Mouse (Mus musculus) liver, embryonic 13.5 days (tissue): ENCODE measurements around the gene Gm11627. TPM values are rescaled to one million over a fixed set of nuclear protein-coding genes. Genes with fewer than 3 reads are reported as not detected.
"Not testable (repeated sequence)": the region's sequence is repeated elsewhere in the genome, so short reads cannot be mapped to it uniquely, and the experiment has no call there.

Source experiments
- ATAC-seq: fragments of 200-750 bp; cut with Nextera tagmentation; 2 replicates; pipeline ENCODE4 v1.8.0; 2017; ENCODE audit warnings: low read depth, mild to moderate bottlenecking, moderate number of reproducible peaks, moderate library complexity
- DNase-seq: peaks from one replicate; pipeline ENCODE4 v3.0.0; 2022
- H3K27ac ChIP-seq: fragments of 300-500 bp; sonication (generic); 2 replicates; pipeline ENCODE4 v1.5.1; 2015; ENCODE audit warnings: moderate library complexity, mild to moderate bottlenecking, inconsistent platforms
- H3K27me3 ChIP-seq: fragments of 300-500 bp; sonication (generic); 2 replicates; pipeline ENCODE4 v1.6.1; 2015; ENCODE audit warnings: mild to moderate bottlenecking, inconsistent platforms
- H3K36me3 ChIP-seq: fragments of 300-500 bp; sonication (generic); 2 replicates; pipeline ENCODE4 v1.6.1; 2015; ENCODE audit warnings: mild to moderate bottlenecking, inconsistent platforms
- H3K4me1 ChIP-seq: fragments of 300-500 bp; sonication (generic); replicated peaks from 2 replicates; pipeline ENCODE4 v1.6.1; 2015; ENCODE audit warnings: inconsistent platforms
- H3K4me2 ChIP-seq: fragments of 300-500 bp; sonication (generic); 2 replicates; pipeline ENCODE4 v1.6.1; 2015; ENCODE audit warnings: inconsistent platforms, mild to moderate bottlenecking, moderate library complexity
- H3K4me3 ChIP-seq: fragments of 300-500 bp; sonication (generic); replicated peaks from 2 replicates; pipeline ENCODE4 v1.5.1; 2015; ENCODE audit warnings: mild to moderate bottlenecking, inconsistent platforms
- H3K9ac ChIP-seq: fragments of 300-500 bp; sonication (generic); 2 replicates; pipeline ENCODE4 v1.6.1; 2015; ENCODE audit warnings: mild to moderate bottlenecking, inconsistent platforms
- H3K9me3 ChIP-seq: fragments of 300-500 bp; sonication (generic); replicated peaks from 2 replicates; pipeline ENCODE4 v1.6.1; 2016; ENCODE audit warnings: inconsistent platforms
- WGBS: fragments of 180-500 bp; shearing (Covaris S2); methylation state at CpG from one replicate; pipeline ENCODE4 v1.1.7; 2015; ENCODE audit not compliant: insufficient replicate concordance; 5-methylcytosine and 5-hydroxymethylcytosine counted together
- polyA plus RNA-seq: library from polyadenylated mRNA; unstranded; fragments of >200 nt; fragmentation: Nextera tagmentation; extraction: Ambion mirVana; gene quantifications from 2 replicates; pipeline ENCODE4 v1.2.1, GENCODE M21; 2015

Gm11627 gene
- polyA plus RNA-seq, 1 experiment from 2014 or later, result 0.68 TPM

DNA sequence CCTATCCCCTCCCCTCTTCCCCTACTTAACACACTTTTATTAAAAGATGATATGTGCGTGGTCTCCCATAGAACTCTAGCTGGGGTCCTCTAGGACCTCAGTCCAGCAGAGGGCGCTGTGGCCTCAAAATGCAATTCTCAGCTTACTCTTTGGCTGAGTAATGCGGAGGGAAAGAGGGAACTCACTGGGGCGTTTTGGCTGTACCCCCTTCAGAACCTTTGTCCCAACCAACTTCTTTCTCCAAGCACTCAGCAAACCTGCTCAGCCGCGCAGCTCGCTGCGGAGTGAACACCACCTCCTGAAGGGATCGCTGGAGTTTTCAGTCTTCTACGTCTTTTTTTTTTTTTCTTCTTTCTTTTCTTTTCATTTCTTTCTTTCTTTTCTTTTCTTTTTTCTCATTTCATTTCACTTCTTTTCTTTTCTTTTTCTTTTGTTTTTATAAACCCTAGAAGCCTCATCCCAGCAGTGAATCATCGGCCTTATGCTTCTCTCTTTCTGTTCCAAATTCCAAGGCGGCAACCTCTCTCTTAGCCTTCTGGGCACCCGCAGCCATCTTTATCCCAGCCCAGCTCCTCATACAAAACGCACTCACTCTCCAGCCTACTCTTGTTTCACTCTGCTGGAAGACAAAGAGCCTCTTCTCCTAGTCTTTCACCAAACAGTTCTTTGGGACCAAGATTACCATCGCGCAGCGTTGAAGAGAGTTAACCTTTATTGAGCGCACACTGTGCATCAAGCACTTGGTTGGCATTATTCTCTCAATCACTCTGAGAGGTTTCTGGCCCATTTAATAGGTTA lies 6.2 kb downstream of the Gm11627 start:
- Histone ChIP-seq H3K36me3 (no peaks in the 10 kb centered on the region), H3K4me1 (peaks cover 3% of the 10 kb centered on the region), H3K4me3 (peak overlapping the region; percentile 57), H3K9ac (peak overlapping the region; percentile 69), H3K27ac (no peak overlapping the region), H3K27me3 (peaks cover 7% of the 10 kb centered on the region; the same call in 1 of the 2 replicates), H3K9me3 (no peaks in the 10 kb centered on the region), H3K4me2 (peak overlapping the region; percentile 74)
- ATAC-seq (peak; percentile 72), DNase-seq (peak; percentile 68)
- 16% methylated on average over 18 of the region's 18 CpGs for WGBS

DNA sequence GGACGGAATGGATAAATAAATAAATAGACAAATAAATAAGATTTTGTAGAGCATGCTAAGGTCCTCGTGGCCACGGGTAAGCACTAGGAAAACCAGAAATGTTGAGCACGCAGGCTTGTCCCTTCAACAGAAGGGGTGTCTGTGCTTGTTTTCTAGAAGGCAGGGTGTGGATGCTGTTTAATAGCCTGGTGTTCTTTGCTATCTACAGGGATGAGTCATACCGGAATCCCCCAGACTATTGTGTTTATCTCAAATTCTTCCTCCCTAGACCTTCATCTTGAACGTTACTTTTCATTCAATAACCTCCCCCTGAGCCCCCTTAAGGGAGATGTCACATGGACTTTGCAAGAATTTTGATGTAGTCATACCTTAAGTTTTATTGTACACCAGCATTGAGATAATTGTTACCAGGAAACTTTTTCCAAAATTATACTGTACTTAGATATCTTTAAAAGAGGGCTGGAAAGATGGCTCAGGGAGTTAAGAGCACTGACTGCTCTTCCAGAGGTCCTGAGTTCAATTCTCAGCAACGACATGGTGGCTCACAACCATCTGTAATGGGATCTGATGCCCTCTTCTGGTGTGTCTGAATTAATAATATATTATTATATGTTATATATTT lies 10.4 kb downstream of the Gm11627 start:
- ATAC-seq, result no peak
- Histone ChIP-seq H3K4me3 (no peak overlapping the region), H3K27ac (no peak overlapping the region), H3K4me2 (no peak overlapping the region), H3K4me1 (peaks cover 21% of the 10 kb centered on the region), H3K9me3 (no peaks in the 10 kb centered on the region), H3K36me3 (no peaks in the 10 kb centered on the region), H3K27me3 (no peaks in the 10 kb centered on the region), H3K9ac (no peak overlapping the region)
- WGBS, result 50% methylated on average over 7 of the region's 7 CpGs
- DNase-seq, result no peak

DNA sequence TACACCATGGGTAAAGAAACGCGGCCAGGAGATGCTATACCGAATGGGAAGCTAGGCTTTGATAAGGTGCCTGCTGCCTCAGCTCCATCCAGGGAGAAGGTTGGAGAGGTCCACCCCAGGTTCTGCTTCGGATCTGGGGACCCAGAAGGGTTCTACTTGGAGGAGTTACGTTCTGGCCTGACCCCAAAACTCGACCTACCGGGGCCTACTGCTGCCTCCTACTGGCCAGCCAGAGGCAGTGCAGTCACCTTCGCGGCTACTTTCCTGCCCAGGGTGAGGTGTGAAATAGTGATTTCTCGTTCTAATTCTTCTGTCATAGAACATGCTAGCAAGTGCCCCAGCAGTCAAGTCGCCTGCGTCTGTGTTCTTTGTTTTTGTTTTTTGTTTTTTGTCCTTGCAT lies 11.1 kb downstream of the Gm11627 start:
- no peak overlapping the region for H3K4me3 ChIP-seq
- no peak overlapping the region for H3K9ac ChIP-seq
- no peaks in the 10 kb centered on the region for H3K27me3 ChIP-seq
- H3K4me2 ChIP-seq, result no peak overlapping the region
- H3K27ac ChIP-seq, result no peak overlapping the region
- H3K36me3 ChIP-seq, result no peaks in the 10 kb centered on the region
- H3K4me1 ChIP-seq, result peaks cover 19% of the 10 kb centered on the region
- DNase-seq (no peak), ATAC-seq (no peak)
- WGBS, result 63% methylated on average over 12 of the region's 12 CpGs
- H3K9me3 ChIP-seq, result no peaks in the 10 kb centered on the region

DNA sequence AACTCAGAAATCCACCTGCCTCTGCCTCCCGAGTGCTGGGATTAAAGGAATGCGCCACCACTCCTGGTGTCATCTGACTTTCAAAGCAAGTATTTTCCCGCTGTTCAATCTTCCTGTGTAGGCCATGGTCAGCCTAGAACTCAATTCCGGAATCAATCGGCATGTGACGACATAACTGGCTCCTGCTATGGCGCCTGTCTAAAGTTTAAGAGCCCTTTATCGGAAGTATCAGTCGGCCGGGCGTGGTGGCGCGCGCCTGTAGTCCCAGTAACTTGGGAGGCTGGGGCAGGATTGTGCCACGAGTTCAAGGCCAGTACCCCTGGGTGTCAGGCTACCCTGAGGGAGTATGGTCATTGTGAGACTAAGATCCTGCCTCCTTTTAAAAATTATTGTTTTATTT lies 11.5 kb downstream of the Gm11627 start:
- no peaks in the 10 kb centered on the region for H3K36me3 ChIP-seq
- WGBS, result 92% methylated on average over 15 of the region's 15 CpGs
- H3K27ac ChIP-seq, result no peak overlapping the region
- peaks cover 18% of the 10 kb centered on the region for H3K4me1 ChIP-seq
- H3K4me3 ChIP-seq, result no peak overlapping the region
- no peaks in the 10 kb centered on the region for H3K27me3 ChIP-seq
- no peak overlapping the region for H3K9ac ChIP-seq
- no peak overlapping the region for H3K4me2 ChIP-seq
- DNase-seq, result no peak
- H3K9me3 ChIP-seq, result no peaks in the 10 kb centered on the region
- no peak for ATAC-seq

DNA sequence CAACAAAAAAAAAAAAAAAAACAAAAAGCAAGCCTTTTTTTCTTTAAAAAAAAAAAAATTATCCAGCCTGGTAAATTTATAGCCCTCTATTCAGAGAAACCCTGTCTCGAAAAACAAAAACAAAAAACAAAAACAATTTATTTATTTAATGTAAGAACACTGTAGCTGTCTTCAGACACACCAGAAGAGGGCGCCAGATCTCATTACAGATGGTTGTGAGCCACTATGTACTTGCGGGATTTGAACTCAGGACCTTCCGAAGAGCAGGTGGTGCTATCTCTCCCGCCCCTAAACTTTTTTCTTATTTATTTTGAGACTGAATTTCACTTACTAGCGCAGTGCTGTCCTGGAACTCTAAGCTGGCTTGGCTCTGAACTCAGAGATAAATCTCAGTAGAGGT lies 12.1 kb downstream of the Gm11627 start:
- 76% methylated on average over 6 of the region's 6 CpGs for WGBS
- H3K4me3 ChIP-seq, result no peak overlapping the region
- H3K9me3 ChIP-seq, result no peaks in the 10 kb centered on the region
- no peaks in the 10 kb centered on the region for H3K27me3 ChIP-seq
- no peak overlapping the region for H3K4me2 ChIP-seq
- H3K27ac ChIP-seq, result no peak overlapping the region
- no peaks in the 10 kb centered on the region for H3K36me3 ChIP-seq
- H3K9ac ChIP-seq, result no peak overlapping the region
- no peak for ATAC-seq
- DNase-seq, result no peak
- H3K4me1 ChIP-seq, result peaks cover 18% of the 10 kb centered on the region

DNA sequence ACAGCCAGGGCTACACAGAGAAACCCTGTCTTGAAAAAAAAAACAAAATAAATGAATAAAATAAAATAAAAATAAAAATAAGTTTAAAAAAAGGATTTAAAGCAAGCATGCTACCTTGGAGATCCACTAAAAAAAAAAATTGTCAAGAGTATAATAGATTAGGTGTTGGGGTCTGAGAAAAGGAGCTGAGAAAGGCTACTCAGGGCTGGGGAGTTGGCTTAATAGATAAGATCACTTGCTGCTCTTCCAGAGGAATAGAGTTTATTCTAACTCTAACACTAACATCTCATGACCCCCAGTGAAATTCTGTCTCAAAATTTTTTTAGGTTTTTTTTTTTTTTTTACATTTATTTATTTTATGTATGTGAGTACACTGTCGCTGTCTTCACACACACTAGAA lies 13.0 kb downstream of the Gm11627 start:
- Histone ChIP-seq H3K9ac (no peak overlapping the region), H3K27ac (peak overlapping the region; percentile 84; the same call in 1 of the 2 replicates), H3K27me3 (no peaks in the 10 kb centered on the region), H3K4me2 (no peak overlapping the region), H3K4me3 (no peak overlapping the region), H3K9me3 (no peaks in the 10 kb centered on the region), H3K36me3 (no peaks in the 10 kb centered on the region), H3K4me1 (peaks cover 18% of the 10 kb centered on the region)
- DNase-seq, result no peak
- WGBS, result 94% methylated on average over 1 of the region's 1 CpGs
- ATAC-seq, result no peak

DNA sequence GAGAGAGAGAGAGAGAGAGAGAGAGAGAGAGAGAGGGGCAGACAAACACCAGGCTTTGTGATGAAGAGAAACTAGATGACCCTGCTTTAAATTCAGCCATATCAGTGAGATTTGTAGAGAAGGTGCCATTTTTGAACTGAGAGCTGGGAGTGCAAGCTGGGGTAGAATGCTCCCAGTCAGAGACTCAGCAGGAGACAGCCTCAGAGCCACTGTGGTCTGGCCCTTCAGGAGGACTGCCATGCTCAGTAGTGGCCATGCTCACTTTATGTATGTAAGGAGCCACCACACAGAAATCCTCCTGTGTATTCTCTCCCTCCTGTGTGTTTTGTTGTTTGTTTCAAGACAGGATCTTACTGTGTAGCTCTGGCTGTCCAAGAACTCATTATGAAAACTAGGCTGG lies 13.5 kb downstream of the Gm11627 start:
- Histone ChIP-seq H3K9ac (peak overlapping the region; percentile 54), H3K27ac (peak overlapping the region; percentile 84)
- ATAC-seq, result peak; percentile 68

DNA sequence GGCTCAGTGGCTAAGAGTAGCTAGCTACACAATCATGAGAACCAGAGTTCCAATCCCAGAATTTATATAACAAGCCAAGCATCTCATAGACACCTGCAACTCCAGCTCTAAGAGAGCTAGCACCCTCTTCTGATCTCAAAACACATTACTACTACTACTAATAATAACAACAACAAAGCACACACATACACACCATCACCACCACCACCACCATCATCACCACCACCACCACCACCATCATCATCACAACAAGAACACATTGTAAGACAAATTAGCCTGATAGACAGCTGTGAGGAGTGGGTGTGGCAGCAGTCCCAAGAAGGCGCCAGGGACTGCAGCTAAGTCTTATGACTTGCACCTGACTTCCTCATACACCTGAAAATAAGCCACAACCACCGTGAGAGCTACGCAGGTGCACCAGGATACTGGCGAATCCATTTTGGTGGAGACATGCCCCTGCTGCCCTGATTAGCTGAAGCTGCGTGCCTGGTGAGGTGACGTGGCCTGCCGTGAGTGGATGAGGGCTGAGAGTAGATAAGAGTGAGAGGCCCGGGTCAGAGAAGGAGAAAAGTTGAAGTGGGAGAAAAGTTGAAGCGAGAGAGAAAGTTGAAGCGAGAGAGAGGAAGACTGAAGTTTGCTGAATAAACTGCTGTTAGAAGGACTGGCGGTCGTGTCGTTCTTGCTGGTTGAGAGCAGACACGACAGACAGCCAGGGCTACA lies 14.1 kb downstream of the Gm11627 start:
- ATAC-seq, result peak; percentile 86
- Histone ChIP-seq H3K9ac (peak overlapping the region; percentile 54), H3K4me1 (peaks cover 18% of the 10 kb centered on the region), H3K4me2 (peak overlapping the region; percentile 55), H3K4me3 (peak overlapping the region; percentile 29; the same call in 1 of the 2 replicates), H3K27ac (peak overlapping the region; percentile 84)
- H3K27me3 ChIP-seq, H3K36me3 ChIP-seq, H3K9me3 ChIP-seq: not testable (repeated sequence)
- WGBS, result 39% methylated on average over 14 of the region's 14 CpGs
- peak; percentile 38 for DNase-seq

More for the DNA sequence above, 13.5 kb downstream of the Gm11627 start:
- Histone ChIP-seq H3K4me1 (peaks cover 18% of the 10 kb centered on the region), H3K27me3 (no peaks in the 10 kb centered on the region), H3K4me3 (0 out of 2 replicates have a peak overlapping the region, but pooled peaks have one; percentile 16), H3K9me3 (no peaks in the 10 kb centered on the region), H3K4me2 (peak overlapping the region; percentile 55), H3K36me3 (no peaks in the 10 kb centered on the region)
- DNase-seq, result no peak

DNA sequence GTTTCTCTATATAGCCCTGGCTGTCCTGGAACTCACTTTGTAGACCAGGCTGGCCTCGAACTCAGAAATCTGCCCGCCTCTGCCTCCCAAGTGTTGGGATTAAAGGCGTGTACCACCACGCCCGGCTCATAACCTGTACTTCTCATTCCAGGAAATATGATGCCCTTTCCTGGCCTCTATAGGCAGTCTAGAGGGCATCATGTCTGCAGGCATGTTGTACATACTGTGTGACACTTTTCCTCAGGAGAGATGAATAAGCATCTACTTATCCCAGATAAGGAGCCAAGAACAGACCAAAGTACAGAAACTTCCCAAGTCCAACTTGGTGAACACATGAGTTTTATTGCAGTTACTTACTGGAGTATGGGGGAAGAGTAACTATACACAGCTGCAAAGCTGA lies 20.6 kb downstream of the Gm11627 start:
- H3K4me1 ChIP-seq, result peaks cover 23% of the 10 kb centered on the region
- H3K4me3 ChIP-seq, result no peak overlapping the region
- H3K9ac ChIP-seq, result no peak overlapping the region
- H3K36me3 ChIP-seq, result no peaks in the 10 kb centered on the region
- ATAC-seq (no peak), DNase-seq (no peak)
- H3K27ac ChIP-seq, result no peak overlapping the region
- no peaks in the 10 kb centered on the region for H3K9me3 ChIP-seq
- no peaks in the 10 kb centered on the region for H3K27me3 ChIP-seq
- WGBS, result 69% methylated on average over 5 of the region's 5 CpGs
- no peak overlapping the region for H3K4me2 ChIP-seq

DNA sequence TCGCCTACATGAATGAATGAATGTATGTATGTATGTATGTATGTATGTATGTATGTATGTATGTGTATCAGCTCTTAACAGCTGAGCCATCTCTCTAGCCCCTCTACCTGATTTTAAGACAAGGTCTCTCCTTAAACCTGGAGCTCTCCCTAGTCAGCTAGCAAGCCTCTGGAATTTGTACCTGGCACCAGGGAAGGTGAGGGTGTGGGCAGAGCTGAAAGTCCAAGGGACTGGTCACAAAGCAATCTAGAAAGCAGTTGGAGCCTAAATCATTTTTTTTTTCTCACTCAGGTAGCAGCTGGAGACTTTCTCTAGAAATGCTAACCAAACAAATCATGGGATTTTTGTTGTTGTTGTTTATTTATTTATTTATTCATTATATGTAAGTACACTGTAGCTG lies 21.9 kb downstream of the Gm11627 start:
- H3K9ac ChIP-seq, result no peak overlapping the region
- no peak overlapping the region for H3K4me2 ChIP-seq
- H3K9me3 ChIP-seq, result no peaks in the 10 kb centered on the region
- WGBS, result 79% methylated on average over 1 of the region's 1 CpGs
- no peaks in the 10 kb centered on the region for H3K36me3 ChIP-seq
- H3K27ac ChIP-seq, result no peak overlapping the region
- H3K27me3 ChIP-seq, result no peaks in the 10 kb centered on the region
- no peak overlapping the region for H3K4me3 ChIP-seq
- no peak for DNase-seq
- no peak for ATAC-seq
- peaks cover 25% of the 10 kb centered on the region for H3K4me1 ChIP-seq

DNA sequence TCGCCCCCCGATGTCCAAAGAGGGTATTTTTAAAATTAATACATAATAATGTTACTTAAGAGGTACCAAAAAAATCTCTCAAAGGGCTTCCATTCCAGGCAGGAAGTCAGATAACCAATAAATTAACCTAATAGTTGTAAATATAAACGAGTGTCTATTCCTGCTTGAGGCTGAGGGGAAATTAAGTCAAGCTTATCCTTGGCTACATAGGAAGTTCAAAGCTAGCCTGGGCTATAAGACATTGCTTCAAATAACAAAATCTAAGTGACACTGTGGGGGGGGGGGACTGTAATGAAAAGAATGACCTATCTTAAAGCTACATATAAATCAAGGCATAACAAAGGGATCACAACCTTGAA lies 22.6 kb downstream of the Gm11627 start:
- H3K36me3 ChIP-seq, result no peaks in the 10 kb centered on the region
- H3K4me1 ChIP-seq, result peaks cover 30% of the 10 kb centered on the region
- no peaks in the 10 kb centered on the region for H3K9me3 ChIP-seq
- ATAC-seq (no peak), DNase-seq (no peak)
- H3K9ac ChIP-seq, result peak overlapping the region; percentile 98
- 9% methylated on average over 3 of the region's 3 CpGs for WGBS
- peak overlapping the region; percentile 100 for H3K4me3 ChIP-seq
- H3K27me3 ChIP-seq, result no peaks in the 10 kb centered on the region
- peak overlapping the region; percentile 70; the same call in 1 of the 2 replicates for H3K4me2 ChIP-seq
- peak overlapping the region; percentile 92; the same call in 1 of the 2 replicates for H3K27ac ChIP-seq
